Comparison of ENCODE assay signal across 10 mouse cellular contexts in genomic region chr5:63648187-63648586, GRCm38 (mm10). TPM values are rescaled to one million over a fixed set of nuclear protein-coding genes. Genes with fewer than 3 reads are reported as not detected.
A peak's percentile ranks its signal among the peaks of the same experiment; 100 is the strongest.
DNase-seq lines count a peak whose midpoint lies in the region; ATAC-seq lines count a peak whose summit lies in the region.
"Had no signal": no experiment of that assay in that cellular context is flagged by ENCODE, and none has a peak within 500 bp of the region (broad histone marks: within the 10 kb centered on the region; RNA-seq: fewer than 3 reads in every experiment).

No protein-coding gene starts in this region.

- ATAC-seq in forebrain, embryonic 16.5 days = peak; percentile 49

- DNase-seq in layer of hippocampus, adult 11-12 months (ENCODE audit: low spot score) = peak; percentile 57
- no peak for DNase-seq in layer of hippocampus, adult 9-10 months (ENCODE audit: low spot score)
- peak; percentile 41 to 44 for DNase-seq in layer of hippocampus, adult 8-10 months (ENCODE audit: low spot score in 2 of 2)
- peak; percentile 74 to 79 for DNase-seq in right cerebral cortex, adult 2 months (ENCODE audit: low spot score in 2 of 2)
- DNase-seq in thymus, postnatal 4 days = no peak
- DNase-seq in embryo, embryonic 10.5 days (ENCODE audit: low spot score) = no peak
- DNase-seq: lung, postnatal 14 days had no signal

- no peak overlapping the region for H3K9ac ChIP-seq in forebrain, embryonic 16.5 days (replicated peaks; ENCODE audit: low read depth, low read length)

- no peaks in the 10 kb centered on the region for H3K36me3 ChIP-seq in forebrain, embryonic 16.5 days (ENCODE audit: control insufficient read depth, insufficient read depth)

- H3K9me3 ChIP-seq in forebrain, embryonic 16.5 days (ENCODE audit: control insufficient read depth, low read length) = no peaks in the 10 kb centered on the region

- peaks cover 6% of the 10 kb centered on the region for H3K4me1 ChIP-seq in forebrain, embryonic 16.5 days (replicated peaks; ENCODE audit: control insufficient read depth, insufficient read depth, low read length)

- 34% methylated on average over 2 of the region's 2 CpGs for WGBS in forebrain, embryonic 16.5 days

- no peak overlapping the region for H3K27ac ChIP-seq in forebrain, embryonic 16.5 days (ENCODE audit: low read length)

- H3K27me3 ChIP-seq in forebrain, embryonic 16.5 days (replicated peaks; ENCODE audit: control insufficient read depth, insufficient read depth, low read length) = peaks cover 11% of the 10 kb centered on the region; the same call in 1 of the 2 replicates

- no peak overlapping the region for H3K4me3 ChIP-seq in forebrain, embryonic 16.5 days (replicated peaks; ENCODE audit: low read length)

- H3K4me2 ChIP-seq in forebrain, embryonic 16.5 days (ENCODE audit: low read length) = no peak overlapping the region

RNA-seq across cellular contexts. Expression of gene Nwd2, which starts 0.7 kb away (rescaled TPM):
- 3.6 and 5.7 TPM in 2 replicates for polyA plus RNA-seq in forebrain, embryonic 16.5 days (2015; fragmentation: Nextera tagmentation; extraction: Ambion mirVana)
- total RNA-seq in layer of hippocampus, adult 8-10 months (2022) = 10 to 100 TPM; 14.4 to 23.1 (median 17.7) TPM
- polyA plus RNA-seq: gonadal fat pad, adult 2 months; large intestine, adult 2 months had no signal

Comparison
In these comparisons a context has a peak if more than half of its experiments do, and no peak if none do; other contexts are left out.
1. DNase-seq: peak in layer of hippocampus, adult 11-12 months (single experiment), layer of hippocampus, adult 8-10 months (2 of 2) and right cerebral cortex, adult 2 months (2 of 2); none in layer of hippocampus, adult 9-10 months (single experiment), thymus, postnatal 4 days (single experiment) and embryo, embryonic 10.5 days (single experiment).